Mouse (Mus musculus) ZHBTc4 (cell line): ENCODE data around the gene Cldn6.
A peak's percentile ranks its signal among the peaks of the same experiment; 100 is the strongest.

ENCODE experiments used
- DNase-seq: peaks from one replicate; pipeline ENCODE4 v3.0.0-alpha.2; 2011; ENCODE audit warnings: low read depth, low spot score

Cldn6 gene

GRCm38 (mm10) chr17:23722376-23723125 is 43.5 kb downstream of the Cldn6 start, which contains the start of gene 1520401A03Rik:
TSS of gene 1520401A03Rik (minus strand) at chr17:23722783.
- DNase-seq: no peak

DNA sequence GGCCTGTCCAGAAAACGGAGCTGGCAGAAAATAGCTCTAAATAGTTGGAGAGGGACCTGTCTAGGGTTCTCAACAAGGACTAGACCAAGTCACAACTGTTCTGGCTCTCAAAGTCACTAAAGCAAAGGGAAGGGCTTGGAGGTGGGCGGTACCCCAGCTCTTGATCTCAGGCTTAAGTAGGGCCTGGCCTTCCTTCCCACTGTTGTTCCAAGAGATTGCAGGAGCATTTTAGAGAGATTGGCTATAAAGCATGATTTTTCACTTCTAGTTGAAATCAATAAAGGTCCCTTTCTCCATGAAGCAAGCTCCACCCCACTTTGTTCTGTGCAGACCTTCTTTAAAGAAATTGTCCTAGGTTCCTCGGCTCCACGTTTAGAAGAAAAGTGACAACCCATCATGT is 46.4 kb downstream of the Cldn6 start:
- DNase-seq: peak; percentile 39

DNA sequence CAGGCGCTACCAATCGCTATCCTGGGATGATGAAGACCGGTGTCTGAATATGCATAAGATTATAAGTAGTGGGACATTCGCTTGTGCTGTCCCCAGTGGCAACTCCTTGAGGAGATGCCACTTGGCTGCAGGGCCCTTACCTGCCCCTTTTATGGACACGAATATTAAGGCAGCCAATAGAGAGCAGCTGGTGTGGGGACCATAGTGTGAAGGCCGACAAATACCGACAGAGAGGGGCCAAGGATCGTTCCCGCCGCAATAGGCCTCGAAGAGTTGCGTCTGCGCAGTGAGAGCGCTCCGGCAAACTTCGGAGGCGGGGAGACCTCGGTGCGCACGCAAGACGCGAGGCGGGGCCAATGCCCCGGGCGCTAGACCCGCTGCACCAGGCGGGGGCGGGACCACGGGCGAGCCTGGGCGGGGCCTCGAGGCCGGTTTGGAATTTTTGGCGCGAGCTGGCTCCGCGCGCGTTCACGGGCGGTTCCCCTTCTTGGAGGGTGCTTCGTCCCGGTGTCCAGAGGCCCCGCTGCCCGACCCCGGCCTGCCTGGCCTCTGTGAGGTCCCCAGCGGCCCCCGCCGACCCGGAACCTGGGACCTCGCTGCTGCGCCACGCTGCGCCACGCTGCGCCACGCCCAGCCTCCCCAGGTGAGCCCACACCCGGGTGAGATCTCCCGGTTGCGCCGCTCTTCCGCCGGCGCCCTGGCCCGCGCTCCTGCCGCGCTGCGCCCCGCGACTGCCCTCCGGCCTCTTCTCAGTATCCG is 47.1 kb downstream of the Cldn6 start, which contains the start of gene Pkmyt1:
Gene Pkmyt1 (plus strand): TSS at position 338 of the 759 bp plus-strand sequence.
- peak; percentile 96 for DNase-seq

GRCm38 (mm10) chr17:23726758-23727142 is 47.7 kb downstream of the Cldn6 start:
- peak; percentile 83 for DNase-seq

- no peak for DNase-seq
Measured at GRCm38 (mm10) chr17:23730441-23730840, 51.4 kb downstream of the Cldn6 start.
